Mouse (Mus musculus) limb, embryonic 12.5 days (tissue): ENCODE results near the gene Ngfr. TPM values are rescaled to one million over a fixed set of nuclear protein-coding genes. Genes with fewer than 3 reads are reported as not detected.

ENCODE experiments used
- ATAC-seq: fragments of 200-750 bp; cut with Nextera tagmentation; 2 replicates; pipeline ENCODE4 v1.8.0; 2017; ENCODE audit warnings: low read depth, moderate TSS enrichment; ENCODE audit not compliant: insufficient number of reproducible peaks, insufficient read depth, low FRiP score, low TSS enrichment
- H3K27ac ChIP-seq: fragments of 300-500 bp; sonication (generic); 2 replicates; pipeline ENCODE4 v1.5.1; 2016; ENCODE audit warnings: mild to moderate bottlenecking, moderate library complexity
- H3K27me3 ChIP-seq: fragments of 300-500 bp; sonication (generic); 2 replicates; pipeline ENCODE4 v1.6.1; 2016; ENCODE audit warnings: mild to moderate bottlenecking, moderate library complexity
- H3K36me3 ChIP-seq: fragments of 300-500 bp; sonication (generic); 2 replicates; pipeline ENCODE4 v1.6.1; 2016; ENCODE audit warnings: mild to moderate bottlenecking, moderate library complexity
- H3K4me1 ChIP-seq: fragments of 300-500 bp; sonication (generic); replicated peaks from 2 replicates; pipeline ENCODE4 v1.6.1; 2016
- H3K4me2 ChIP-seq: fragments of 300-500 bp; sonication (generic); 2 replicates; pipeline ENCODE4 v1.6.1; 2016; ENCODE audit warnings: mild to moderate bottlenecking, moderate library complexity
- H3K4me3 ChIP-seq: fragments of 300-500 bp; sonication (generic); replicated peaks from 2 replicates; pipeline ENCODE4 v1.5.1; 2016; ENCODE audit warnings: mild to moderate bottlenecking
- H3K9ac ChIP-seq: fragments of 300-500 bp; sonication (generic); replicated peaks from 2 replicates; pipeline ENCODE4 v1.6.1; 2016; ENCODE audit warnings: mild to moderate bottlenecking, moderate library complexity
- H3K9me3 ChIP-seq: fragments of 300-500 bp; sonication (generic); 2 replicates; pipeline ENCODE4 v1.6.1; 2016; ENCODE audit warnings: mild to moderate bottlenecking, moderate library complexity
- WGBS: fragments of 180-500 bp; shearing (Covaris S2); methylation state at CpG from one replicate; pipeline ENCODE4 v1.1.7; 2016; 5-methylcytosine and 5-hydroxymethylcytosine counted together
- polyA plus RNA-seq: library from polyadenylated mRNA; unstranded; fragments of >200 nt; fragmentation: Nextera tagmentation; extraction: Ambion mirVana; gene quantifications from 2 replicates; pipeline ENCODE4 v1.2.1, GENCODE M21; 2016

Gene Ngfr
- polyA plus RNA-seq, 1 experiment from 2014 or later: 24.3 TPM

- no peaks in the 10 kb centered on the region for H3K36me3 ChIP-seq
- no peak overlapping the region for H3K27ac ChIP-seq
- no peak overlapping the region for H3K9ac ChIP-seq
- H3K9me3 ChIP-seq: no peaks in the 10 kb centered on the region
- H3K4me2 ChIP-seq: peak overlapping the region; percentile 20
- H3K27me3 ChIP-seq: peaks cover 31% of the 10 kb centered on the region
- no peak for ATAC-seq
- WGBS: 26% methylated on average over 18 of the region's 18 CpGs
- peaks cover 46% of the 10 kb centered on the region for H3K4me1 ChIP-seq
- no peak overlapping the region for H3K4me3 ChIP-seq
Measured at GRCm38 (mm10) chr11:95540637-95541385, 46.7 kb downstream of the Ngfr start.

GRCm38 (mm10) chr11:95538378-95539104 is 49.0 kb downstream of the Ngfr start:
- 77% methylated on average over 15 of the region's 15 CpGs for WGBS
- Histone ChIP-seq H3K4me2 (no peak overlapping the region), H3K4me3 (no peak overlapping the region), H3K9me3 (no peaks in the 10 kb centered on the region), H3K4me1 (peaks cover 46% of the 10 kb centered on the region), H3K9ac (no peak overlapping the region), H3K27ac (peak overlapping the region; percentile 67; the same call in 1 of the 2 replicates), H3K36me3 (no peaks in the 10 kb centered on the region), H3K27me3 (peaks cover 32% of the 10 kb centered on the region)
- no peak for ATAC-seq

GRCm38 (mm10) chr11:95533484-95534160 is 53.9 kb downstream of the Ngfr start:
- Histone ChIP-seq H3K27me3 (peaks cover 15% of the 10 kb centered on the region), H3K9me3 (no peaks in the 10 kb centered on the region), H3K4me2 (peak overlapping the region; percentile 52), H3K9ac (0 out of 2 replicates have a peak overlapping the region, but pooled peaks have one; percentile 40), H3K4me1 (peaks cover 17% of the 10 kb centered on the region), H3K4me3 (0 out of 2 replicates have a peak overlapping the region, but pooled peaks have one; percentile 12), H3K36me3 (no peaks in the 10 kb centered on the region), H3K27ac (no peak overlapping the region)
- WGBS: 24% methylated on average over 24 of the region's 24 CpGs
- ATAC-seq: peak; percentile 81

- Histone ChIP-seq H3K9ac (no peak overlapping the region), H3K4me1 (peaks cover 12% of the 10 kb centered on the region), H3K4me2 (no peak overlapping the region), H3K27me3 (peaks cover 15% of the 10 kb centered on the region), H3K36me3 (no peaks in the 10 kb centered on the region), H3K27ac (no peak overlapping the region), H3K4me3 (no peak overlapping the region), H3K9me3 (no peaks in the 10 kb centered on the region)
- no peak for ATAC-seq
- WGBS: 78% methylated on average over 13 of the region's 13 CpGs
Measured at GRCm38 (mm10) chr11:95532353-95533072, 55.0 kb downstream of the Ngfr start.

GRCm38 (mm10) chr11:95528231-95528630 is 59.3 kb downstream of the Ngfr start:
- no peak for ATAC-seq
- 0 out of 2 replicates have a peak, but pooled peaks cover 3% of the 10 kb centered on the region for H3K27me3 ChIP-seq
- no peak overlapping the region for H3K27ac ChIP-seq
- no peaks in the 10 kb centered on the region for H3K9me3 ChIP-seq
- no peaks in the 10 kb centered on the region for H3K36me3 ChIP-seq
- no peak overlapping the region for H3K9ac ChIP-seq
- 0 out of 2 replicates have a peak, but pooled peaks cover 5% of the 10 kb centered on the region for H3K4me1 ChIP-seq
- no peak overlapping the region for H3K4me3 ChIP-seq
- no peak overlapping the region for H3K4me2 ChIP-seq
- WGBS: 82% methylated on average over 3 of the region's 3 CpGs

- H3K4me1 ChIP-seq: 0 out of 2 replicates have a peak, but pooled peaks cover 5% of the 10 kb centered on the region
- no peaks in the 10 kb centered on the region for H3K36me3 ChIP-seq
- H3K4me2 ChIP-seq: no peak overlapping the region
- no peak overlapping the region for H3K9ac ChIP-seq
- no peak overlapping the region for H3K27ac ChIP-seq
- H3K27me3 ChIP-seq: 0 out of 2 replicates have a peak, but pooled peaks cover 3% of the 10 kb centered on the region
- no peak overlapping the region for H3K4me3 ChIP-seq
- H3K9me3 ChIP-seq: no peaks in the 10 kb centered on the region
- no peak for ATAC-seq
- 84% methylated on average over 8 of the region's 8 CpGs for WGBS
Measured at GRCm38 (mm10) chr11:95527307-95527706, 60.2 kb downstream of the Ngfr start.

GRCm38 (mm10) chr11:95521563-95521962 is 66.0 kb downstream of the Ngfr start:
- H3K36me3 ChIP-seq: no peaks in the 10 kb centered on the region
- no peak overlapping the region for H3K27ac ChIP-seq
- H3K4me2 ChIP-seq: peak overlapping the region; percentile 45
- peaks cover 6% of the 10 kb centered on the region; the same call in 1 of the 2 replicates for H3K27me3 ChIP-seq
- 0 out of 2 replicates have a peak overlapping the region, but pooled peaks have one; percentile 31 for H3K9ac ChIP-seq
- H3K4me1 ChIP-seq: peaks cover 40% of the 10 kb centered on the region
- peak overlapping the region; percentile 21 for H3K4me3 ChIP-seq
- no peaks in the 10 kb centered on the region for H3K9me3 ChIP-seq
- no peak; the same call in 1 of the 2 replicates for ATAC-seq
- WGBS: 2% methylated on average over 13 of the region's 13 CpGs

GRCm38 (mm10) chr11:95520456-95521072 is 67.0 kb downstream of the Ngfr start:
- no peak for ATAC-seq
- Histone ChIP-seq H3K9ac (peak overlapping the region; percentile 13; the same call in 1 of the 2 replicates), H3K27ac (no peak overlapping the region), H3K4me2 (peak overlapping the region; percentile 45), H3K27me3 (peaks cover 6% of the 10 kb centered on the region; the same call in 1 of the 2 replicates), H3K4me3 (no peak overlapping the region), H3K36me3 (no peaks in the 10 kb centered on the region), H3K4me1 (peaks cover 50% of the 10 kb centered on the region), H3K9me3 (no peaks in the 10 kb centered on the region)
- WGBS: 10% methylated on average over 27 of the region's 27 CpGs

- WGBS: 76% methylated on average over 3 of the region's 3 CpGs
- H3K27ac ChIP-seq: no peak overlapping the region
Measured at GRCm38 (mm10) chr11:95519996-95520395, 67.5 kb downstream of the Ngfr start.

GRCm38 (mm10) chr11:95519299-95519698 is 68.2 kb downstream of the Ngfr start:
- H3K4me1 ChIP-seq: peaks cover 55% of the 10 kb centered on the region
- H3K4me2 ChIP-seq: no peak overlapping the region
- H3K9ac ChIP-seq: no peak overlapping the region
- no peak for ATAC-seq
- peaks cover 19% of the 10 kb centered on the region for H3K27me3 ChIP-seq
- no peaks in the 10 kb centered on the region for H3K9me3 ChIP-seq
- no peak overlapping the region for H3K27ac ChIP-seq
- H3K36me3 ChIP-seq: no peaks in the 10 kb centered on the region
- no peak overlapping the region for H3K4me3 ChIP-seq
- WGBS: 66% methylated on average over 10 of the region's 10 CpGs

More at GRCm38 (mm10) chr11:95519996-95520395, 67.5 kb downstream of the Ngfr start:
- Histone ChIP-seq H3K9me3 (no peaks in the 10 kb centered on the region), H3K4me2 (no peak overlapping the region), H3K27me3 (peaks cover 12% of the 10 kb centered on the region), H3K4me3 (no peak overlapping the region), H3K36me3 (no peaks in the 10 kb centered on the region), H3K9ac (no peak overlapping the region), H3K4me1 (peaks cover 54% of the 10 kb centered on the region)
- no peak for ATAC-seq
